16 mouse cellular contexts compared by ENCODE assay signal in genomic region chr3:157866251-157866650, GRCm38 (mm10). TPM values are rescaled to one million over a fixed set of nuclear protein-coding genes. Genes with fewer than 3 reads are reported as not detected.
"Had no signal": no experiment of that assay in that cellular context is flagged by ENCODE, and none has a peak within 500 bp of the region (broad histone marks: within the 10 kb centered on the region; RNA-seq: fewer than 3 reads in every experiment).

No protein-coding gene starts in this region.

- ATAC-seq: hindbrain, postnatal 0 days; liver, postnatal 0 days; midbrain, embryonic 15.5 days had no signal

- H3K4me3 ChIP-seq: layer of hippocampus, adult 2 months; limb, embryonic 12.5 days; liver, embryonic 13.5 days; lung, embryonic 15.5 days; megakaryocyte, embryonic 14.5 days; midbrain, embryonic 15.5 days; neural tube, embryonic 13.5 days; stomach, embryonic 15.5 days had no signal

- DNase-seq: liver; liver, embryonic 13.5 days; liver, postnatal 0 days; lung, postnatal 14 days; thymus, adult 2 months; thymus, postnatal 25 days had no signal

- H3K27me3 ChIP-seq: limb, embryonic 12.5 days; liver, embryonic 13.5 days; lung, embryonic 15.5 days; midbrain, embryonic 15.5 days; neural tube, embryonic 13.5 days; stomach, embryonic 15.5 days had no signal

- H3K9me3 ChIP-seq: limb, embryonic 12.5 days; liver, embryonic 13.5 days; lung, embryonic 15.5 days; megakaryocyte, embryonic 14.5 days; midbrain, embryonic 15.5 days; neural tube, embryonic 13.5 days; stomach, embryonic 15.5 days had no signal

- H3K4me2 ChIP-seq: limb, embryonic 12.5 days; liver, embryonic 13.5 days; lung, embryonic 15.5 days; midbrain, embryonic 11.5 days; midbrain, embryonic 15.5 days; neural tube, embryonic 13.5 days; stomach, embryonic 15.5 days had no signal

- H3K36me3 ChIP-seq: limb, embryonic 12.5 days; liver, embryonic 13.5 days; lung, embryonic 15.5 days; midbrain, embryonic 15.5 days; neural tube, embryonic 13.5 days; stomach, embryonic 15.5 days had no signal

- H3K27ac ChIP-seq: hindbrain, postnatal 0 days; layer of hippocampus, adult 2 months; limb, embryonic 12.5 days; liver, embryonic 13.5 days; lung, embryonic 15.5 days; macrophage; midbrain, embryonic 15.5 days; neural tube, embryonic 13.5 days; stomach, embryonic 15.5 days had no signal

- H3K4me1 ChIP-seq: limb, embryonic 12.5 days; liver, embryonic 13.5 days; lung, embryonic 15.5 days; megakaryocyte, embryonic 14.5 days; midbrain, embryonic 15.5 days; neural tube, embryonic 13.5 days; stomach, embryonic 15.5 days had no signal

- H3K9ac ChIP-seq: limb, embryonic 12.5 days; liver, embryonic 13.5 days; liver, postnatal 0 days; lung, embryonic 15.5 days; midbrain, embryonic 15.5 days; neural tube, embryonic 13.5 days; stomach, embryonic 15.5 days had no signal

RNA-seq across cellular contexts. Expression of gene Cth, which starts 58.6 kb away (rescaled TPM):
- polyA plus RNA-seq: macrophage had no signal
